Mouse (Mus musculus) adrenal gland, adult (tissue): ENCODE data around the gene Cdpf1.

ENCODE experiments used
- DNase-seq, 2 experiments: peaks; one replicate each; pipeline ENCODE4 v3.0.0; 2022 to 2023; ENCODE audit warnings: low spot score in 1 of 2; ENCODE audit not compliant: inconsistent age in 2 of 2

Gene Cdpf1

GRCm38 (mm10) chr15:85811535-85812277 is at the start of gene Cdpf1:
Gene Cdpf1 (minus strand): TSS chr15:85811697.
- DNase-seq: peak; percentile 99 to 100

- DNase-seq: peak; percentile 95 to 98
Measured at GRCm38 (mm10) chr15:85859490-85860031, 48.1 kb upstream of the Cdpf1 start, which contains the start of gene Gtse1. Gene Gtse1 (plus strand): TSS chr15:85859745.

- no peak for DNase-seq
Measured at GRCm38 (mm10) chr15:85858980-85859489, 47.5 kb upstream of the Cdpf1 start.

- DNase-seq: no peak
Measured at GRCm38 (mm10) chr15:85851656-85852392, 40.3 kb upstream of the Cdpf1 start.

GRCm38 (mm10) chr15:85845071-85845470 is 33.6 kb upstream of the Cdpf1 start:
- no peak for DNase-seq

- no peak for DNase-seq
Measured at GRCm38 (mm10) chr15:85841796-85842360, 30.4 kb upstream of the Cdpf1 start.

- peak in 1 of 2 experiments; percentile 49 for DNase-seq
Measured at GRCm38 (mm10) chr15:85840983-85841382, 29.5 kb upstream of the Cdpf1 start.

GRCm38 (mm10) chr15:85836887-85837286 is 25.4 kb upstream of the Cdpf1 start:
- DNase-seq: no peak

GRCm38 (mm10) chr15:85835335-85835734 is 23.8 kb upstream of the Cdpf1 start:
- DNase-seq: peak in 1 of 2 experiments; percentile 62

GRCm38 (mm10) chr15:85832599-85832998 is 21.1 kb upstream of the Cdpf1 start:
- no peak for DNase-seq

- peak; percentile 88 to 96 for DNase-seq
Measured at GRCm38 (mm10) chr15:85831954-85832590, 20.6 kb upstream of the Cdpf1 start, which contains the start of gene Ttc38. Gene Ttc38 (plus strand): TSS chr15:85832306.

GRCm38 (mm10) chr15:85829470-85829869 is 18.0 kb upstream of the Cdpf1 start:
- no peak for DNase-seq

GRCm38 (mm10) chr15:85828071-85828470 is 16.6 kb upstream of the Cdpf1 start:
- DNase-seq: no peak

GRCm38 (mm10) chr15:85826676-85827075 is 15.2 kb upstream of the Cdpf1 start:
- no peak for DNase-seq

- no peak for DNase-seq
Measured at GRCm38 (mm10) chr15:85822011-85822359, 10.5 kb upstream of the Cdpf1 start.

GRCm38 (mm10) chr15:85821203-85822010 is 9.9 kb upstream of the Cdpf1 start, which contains the start of gene Pkdrej:
Gene Pkdrej (minus strand): TSS chr15:85821734.
- peak; percentile 65 to 80 for DNase-seq

GRCm38 (mm10) chr15:85813428-85813827 is 1.9 kb upstream of the Cdpf1 start:
- DNase-seq: no peak

- peak in 1 of 2 experiments; percentile 48 for DNase-seq
Measured at GRCm38 (mm10) chr15:85810806-85811521, 533 bp downstream of the Cdpf1 start.

- no peak for DNase-seq
Measured at GRCm38 (mm10) chr15:85810462-85810805, 1.1 kb downstream of the Cdpf1 start.
